Mouse (Mus musculus): ENCODE results near the gene Eif6.
A peak's percentile ranks its signal among the peaks of the same experiment; 100 is the strongest.

- TF ChIP-seq RAD21 (IDR thresholded peaks at IDR 0.05; ENCODE audit: low read depth, low read length) = peak; percentile 51
- no peak for TF ChIP-seq ZMIZ1 (IDR thresholded peaks at IDR 0.05; ENCODE audit: low read depth, low read length)
- peak; percentile 68 to 74 (median 69) for TF ChIP-seq CTCF (IDR thresholded peaks at IDR 0.05 in 2 of 3, conservative IDR thresholded peaks at IDR 0.05 in 1 of 3; ENCODE audit: control insufficient read depth in 1 of 3, insufficient read depth in 1 of 3, low read depth in 2 of 3, low read length in 3 of 3, poor library complexity in 1 of 3, severe bottlenecking in 1 of 3)
- TF ChIP-seq ZC3H11A (IDR thresholded peaks at IDR 0.05; ENCODE audit: low read depth, low read length) = 0 out of 2 replicates have a peak, but pooled peaks have one; percentile 31
- TF ChIP-seq ELF1 (IDR thresholded peaks at IDR 0.05; ENCODE audit: low read depth, low read length) = no peak
- TF ChIP-seq MAFK (IDR thresholded peaks at IDR 0.05; ENCODE audit: borderline replicate concordance, low read depth, low read length) = no peak
- no peak for TF ChIP-seq UBTF (IDR thresholded peaks at IDR 0.05; ENCODE audit: borderline replicate concordance, insufficient read depth, low read depth, low read length)
- TF ChIP-seq MAX (IDR thresholded peaks at IDR 0.05; ENCODE audit: low read length) = no peak
- TF ChIP-seq MEF2A (IDR thresholded peaks at IDR 0.05; ENCODE audit: extremely low read depth, insufficient replicate concordance, low read depth, low read length, poor library complexity, severe bottlenecking) = no peak
- TF ChIP-seq POLR2AphosphoS5 (IDR thresholded peaks at IDR 0.05; ENCODE audit: borderline replicate concordance, low read depth, low read length) = no peak
These were observed 24.0 kb downstream of the Eif6 start for GRCm38 (mm10) chr2:155802761-155803160.

All from MEL (cell line).